Comparison of ENCODE assay signal across 10 mouse cellular contexts in the genomic region with DNA sequence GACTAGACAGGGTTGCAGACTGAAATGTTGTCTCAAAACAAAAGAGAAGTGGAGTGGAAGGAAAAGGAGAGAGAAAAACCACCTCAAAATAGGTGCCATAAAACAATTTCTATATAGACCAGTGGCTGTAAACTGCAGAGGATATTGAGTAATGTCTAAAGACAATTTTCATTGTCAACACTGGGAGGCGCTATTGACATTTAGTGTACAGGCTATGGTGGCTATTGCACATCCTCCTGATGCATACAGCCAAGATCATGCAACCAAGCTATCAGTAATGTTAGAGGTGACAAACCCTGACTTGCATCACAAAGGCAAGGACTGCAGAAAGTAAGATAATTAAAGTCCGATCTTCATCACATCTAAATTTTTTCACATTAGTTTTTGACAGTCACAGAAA.
DNase-seq lines count a peak whose midpoint lies in the region; ATAC-seq and TF ChIP-seq lines count a peak whose summit lies in the region.
"Had no signal": no experiment of that assay in that cellular context is flagged by ENCODE, and none has a peak within 500 bp of the region (broad histone marks: within the 10 kb centered on the region; RNA-seq: fewer than 3 reads in every experiment).

No protein-coding gene starts in this region.

- H3K9me3 ChIP-seq in G1E (replicated peaks), result no peaks in the 10 kb centered on the region; the same call in 1 of the 2 replicates
- no peaks in the 10 kb centered on the region for H3K9me3 ChIP-seq in intestine, embryonic 15.5 days
- H3K9me3 ChIP-seq: limb, embryonic 15.5 days; stomach, embryonic 15.5 days had no signal

- TF ChIP-seq CTCF in layer of hippocampus, adult 2 months (conservative IDR thresholded peaks at IDR 0.05), result peak; percentile 82
- peak; percentile 45; the same call in 1 of the 2 replicates for TF ChIP-seq CTCF in G1E (IDR thresholded peaks at IDR 0.05; ENCODE audit: low read depth, low read length)
- TF ChIP-seq CTCF in cerebellum, adult 2 months (IDR thresholded peaks at IDR 0.05; ENCODE audit: borderline replicate concordance, insufficient read depth, low read depth, low read length), result peak; percentile 42; the same call in 1 of the 2 replicates

- no peak overlapping the region for H3K4me3 ChIP-seq in layer of hippocampus, adult 2 months
- no peak overlapping the region for H3K4me3 ChIP-seq in G1E (ENCODE audit: low read depth, low read length)
- no peak overlapping the region for H3K4me3 ChIP-seq in cerebellum, adult 2 months (replicated peaks; ENCODE audit: insufficient read depth, low read depth, low read length)
- no peak overlapping the region for H3K4me3 ChIP-seq in intestine, embryonic 15.5 days (replicated peaks)
- H3K4me3 ChIP-seq: limb, embryonic 15.5 days; stomach, embryonic 15.5 days had no signal

- peak; percentile 35 to 55 for DNase-seq in layer of hippocampus, adult 2 months (ENCODE audit: low spot score in 2 of 2)
- DNase-seq in layer of hippocampus, postnatal 36 days, result no peak
- peak; percentile 6 for DNase-seq in G1E (ENCODE audit: low spot score)
- DNase-seq in cerebellum, adult 2 months, result peak in 1 of 2 experiments; percentile 76
- DNase-seq in gastrocnemius, adult 8-10 months (ENCODE audit: low spot score in 2 of 2), result no peak
- no peak for DNase-seq in frontal cortex, postnatal 25 days (ENCODE audit: low spot score in 2 of 2)
- DNase-seq in kidney, postnatal 4 days, result no peak

- no peak overlapping the region for H3K9ac ChIP-seq in intestine, embryonic 15.5 days
- H3K9ac ChIP-seq: limb, embryonic 15.5 days; stomach, embryonic 15.5 days had no signal

- H3K4me2 ChIP-seq in intestine, embryonic 15.5 days (replicated peaks), result no peak overlapping the region
- H3K4me2 ChIP-seq: limb, embryonic 15.5 days; stomach, embryonic 15.5 days had no signal

- H3K27me3 ChIP-seq in G1E (ENCODE audit: insufficient read depth, low read length), result no peaks in the 10 kb centered on the region
- H3K27me3 ChIP-seq in cerebellum, adult 2 months (ENCODE audit: control insufficient read depth, insufficient read depth, low read length), result no peaks in the 10 kb centered on the region
- no peaks in the 10 kb centered on the region for H3K27me3 ChIP-seq in intestine, embryonic 15.5 days (replicated peaks)
- H3K27me3 ChIP-seq: limb, embryonic 15.5 days; stomach, embryonic 15.5 days had no signal

- no peaks in the 10 kb centered on the region for H3K4me1 ChIP-seq in G1E (ENCODE audit: insufficient read depth, low read depth, low read length)
- H3K4me1 ChIP-seq in cerebellum, adult 2 months (ENCODE audit: control insufficient read depth, insufficient read depth, low read length), result no peaks in the 10 kb centered on the region
- H3K4me1 ChIP-seq in intestine, embryonic 15.5 days (replicated peaks), result no peaks in the 10 kb centered on the region
- H3K4me1 ChIP-seq: limb, embryonic 15.5 days; stomach, embryonic 15.5 days had no signal

- 44% methylated on average over 2 of the region's 2 CpGs for WGBS in cerebellum, adult 2 months
- 45% methylated on average over 2 of the region's 2 CpGs for WGBS in intestine, embryonic 15.5 days

- TF ChIP-seq POLR2A in cerebellum, adult 2 months (IDR thresholded peaks at IDR 0.05; ENCODE audit: borderline replicate concordance, insufficient read depth, low read length), result no peak

- no peak overlapping the region for H3K27ac ChIP-seq in layer of hippocampus, adult 2 months
- H3K27ac ChIP-seq in cerebellum, adult 2 months (ENCODE audit: insufficient read depth, low read length), result no peak overlapping the region
- no peak overlapping the region for H3K27ac ChIP-seq in intestine, embryonic 15.5 days
- H3K27ac ChIP-seq: limb, embryonic 15.5 days; stomach, embryonic 15.5 days had no signal

- ATAC-seq in G1E (ENCODE audit: extremely low read depth, insufficient number of reproducible peaks, low FRiP score, poor library complexity, severe bottlenecking), result peak; percentile 45; the same call in 1 of the 2 replicates
- 0 out of 2 replicates have a peak, but pooled peaks have one; percentile 55 for ATAC-seq in intestine, embryonic 15.5 days

- H3K36me3 ChIP-seq in G1E (replicated peaks), result no peaks in the 10 kb centered on the region
- H3K36me3 ChIP-seq in intestine, embryonic 15.5 days, result no peaks in the 10 kb centered on the region
- H3K36me3 ChIP-seq: limb, embryonic 15.5 days; stomach, embryonic 15.5 days had no signal

Comparison
In these comparisons a context has a peak if more than half of its experiments do, and no peak if none do; other contexts are left out.
1. DNase-seq: peak in layer of hippocampus, adult 2 months (2 of 2) and G1E (single experiment); none in layer of hippocampus, postnatal 36 days (0 of 2), gastrocnemius, adult 8-10 months (0 of 2), frontal cortex, postnatal 25 days (0 of 2) and kidney, postnatal 4 days (0 of 2).
2. Peak in every context shown above with its lines, with median percentiles within 50 percentile points of each other: CTCF ChIP-seq.